Mouse (Mus musculus): Measurements from ENCODE around the gene Dok3.
"Not testable (repeated sequence)": the region's sequence is repeated elsewhere in the genome, so short reads cannot be mapped to it uniquely, and the experiment has no call there.

GRCm38 (mm10) chr13:55568524-55568923 is 39.4 kb upstream of the Dok3 start:
- TF ChIP-seq CTCF (IDR thresholded peaks at IDR 0.05; ENCODE audit: control insufficient read depth, insufficient read depth, insufficient replicate concordance, low read depth, low read length); POLR2A (IDR thresholded peaks at IDR 0.05; ENCODE audit: control insufficient read depth, low read depth, low read length): not testable (repeated sequence)

Measured in testis, adult 2 months (tissue).